Mouse (Mus musculus) T-helper 1 cell (primary cell): ENCODE data around the gene Ugt1a8.
"Not testable (repeated sequence)": the region's sequence is repeated elsewhere in the genome, so short reads cannot be mapped to it uniquely, and the experiment has no call there.

ENCODE experiments used
- in situ Hi-C: fragments of 300-600 bp; cut with MboI, MseI; formaldehyde crosslinking; loops from one replicate; pipeline ENCODE4 v1.15.1; 2025; ENCODE audit warnings: high pct_unique_total_duplicates

The Ugt1a8 gene

GRCm38 (mm10) chr1:88218591-88218990 lies 131.0 kb downstream of the Ugt1a8 start:
- in situ Hi-C loops, result no loop called here

DNA sequence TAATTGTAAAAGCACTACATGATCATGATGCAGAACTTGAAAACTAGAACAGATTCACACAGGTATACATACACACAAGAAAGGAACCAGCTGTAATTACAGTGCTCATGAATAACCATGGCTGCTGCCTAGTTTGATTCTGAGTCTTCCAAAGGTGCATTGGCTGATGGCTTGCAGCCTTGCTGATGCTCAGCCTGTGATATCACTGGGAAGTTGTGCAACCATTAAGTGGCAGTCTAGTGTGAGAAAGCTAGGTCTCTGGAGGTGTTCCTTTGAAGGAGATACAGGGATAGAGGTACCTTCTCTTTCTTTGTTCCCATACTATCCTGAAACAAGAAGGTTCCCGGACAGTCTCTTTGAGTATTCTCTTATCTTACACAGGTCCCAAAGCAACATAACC lies 131.4 kb downstream of the Ugt1a8 start:
- in situ Hi-C loops, result no loop called here

DNA sequence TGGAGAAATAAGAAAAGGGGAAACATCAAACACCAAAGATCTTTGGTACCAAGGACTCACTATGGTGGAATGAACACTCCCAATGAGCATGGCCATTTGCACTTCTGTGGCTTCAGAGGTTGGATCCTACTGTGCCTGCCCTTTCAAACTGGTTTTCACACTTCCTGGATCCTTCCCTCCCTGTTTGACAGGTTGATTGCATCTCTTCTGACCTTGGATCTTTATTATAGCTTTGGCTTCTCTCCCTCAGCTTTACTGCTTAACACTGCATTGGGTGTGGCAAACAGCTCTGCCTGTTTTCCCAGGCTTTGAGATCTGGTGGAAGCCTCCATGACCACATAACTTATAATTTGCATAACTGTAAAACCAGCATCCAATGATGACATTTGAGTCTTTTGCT lies 132.7 kb downstream of the Ugt1a8 start:
- in situ Hi-C loops, result no loop called here

GRCm38 (mm10) chr1:88222216-88222615 lies 134.6 kb downstream of the Ugt1a8 start:
- in situ Hi-C loops, result no loop called here

DNA sequence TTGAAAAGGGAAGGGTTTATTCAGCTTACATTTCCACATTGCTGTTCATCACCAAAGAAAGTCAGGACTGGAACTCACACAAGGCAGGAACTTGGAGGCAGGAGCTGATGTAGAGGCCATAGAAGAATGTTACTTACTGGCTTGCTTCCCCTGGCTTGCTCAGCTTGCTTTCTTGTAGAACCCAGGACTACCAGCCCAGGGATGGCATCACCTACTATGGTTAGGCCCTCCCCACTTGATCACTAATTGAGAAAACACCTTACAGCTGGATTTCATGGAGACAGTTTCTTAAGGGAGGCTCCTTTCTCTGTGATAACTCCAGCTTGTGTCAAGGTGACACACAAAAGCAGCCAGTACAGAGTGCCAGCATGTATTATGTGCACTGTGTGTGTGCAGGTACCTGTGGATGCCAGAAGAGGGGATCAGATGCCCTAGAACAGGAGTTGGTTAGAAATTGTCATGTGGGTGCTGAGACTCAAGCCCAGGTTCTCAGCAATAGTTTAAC lies 135.4 kb downstream of the Ugt1a8 start:
- in situ Hi-C loops, result not testable (repeated sequence)

DNA sequence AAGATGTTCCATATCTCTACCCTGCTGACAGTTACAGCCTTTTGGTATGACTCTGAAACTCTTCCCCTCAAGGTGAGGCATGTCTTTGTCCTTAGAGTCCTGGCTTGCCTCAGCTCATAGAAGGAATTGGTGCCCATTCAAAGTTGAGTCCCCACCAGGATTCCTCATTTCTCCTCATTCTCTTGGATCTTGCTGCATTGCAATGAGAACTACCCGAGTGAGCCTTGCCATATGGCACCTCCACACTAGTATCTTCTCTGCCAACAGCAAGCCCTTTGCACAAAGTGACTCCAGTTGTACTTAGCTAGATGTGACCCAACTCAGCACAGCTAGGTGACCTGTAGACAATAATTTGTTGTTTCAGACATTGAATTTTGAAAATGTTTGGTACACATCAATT lies 136.0 kb downstream of the Ugt1a8 start:
- in situ Hi-C loops, result no loop called here

GRCm38 (mm10) chr1:88224029-88224776 lies 136.6 kb downstream of the Ugt1a8 start:
- in situ Hi-C loops, result no loop called here

GRCm38 (mm10) chr1:88225301-88225700 lies 137.7 kb downstream of the Ugt1a8 start:
- in situ Hi-C loops, result not testable (repeated sequence)

GRCm38 (mm10) chr1:88225741-88226140 lies 138.1 kb downstream of the Ugt1a8 start:
- in situ Hi-C loops, result no loop called here

DNA sequence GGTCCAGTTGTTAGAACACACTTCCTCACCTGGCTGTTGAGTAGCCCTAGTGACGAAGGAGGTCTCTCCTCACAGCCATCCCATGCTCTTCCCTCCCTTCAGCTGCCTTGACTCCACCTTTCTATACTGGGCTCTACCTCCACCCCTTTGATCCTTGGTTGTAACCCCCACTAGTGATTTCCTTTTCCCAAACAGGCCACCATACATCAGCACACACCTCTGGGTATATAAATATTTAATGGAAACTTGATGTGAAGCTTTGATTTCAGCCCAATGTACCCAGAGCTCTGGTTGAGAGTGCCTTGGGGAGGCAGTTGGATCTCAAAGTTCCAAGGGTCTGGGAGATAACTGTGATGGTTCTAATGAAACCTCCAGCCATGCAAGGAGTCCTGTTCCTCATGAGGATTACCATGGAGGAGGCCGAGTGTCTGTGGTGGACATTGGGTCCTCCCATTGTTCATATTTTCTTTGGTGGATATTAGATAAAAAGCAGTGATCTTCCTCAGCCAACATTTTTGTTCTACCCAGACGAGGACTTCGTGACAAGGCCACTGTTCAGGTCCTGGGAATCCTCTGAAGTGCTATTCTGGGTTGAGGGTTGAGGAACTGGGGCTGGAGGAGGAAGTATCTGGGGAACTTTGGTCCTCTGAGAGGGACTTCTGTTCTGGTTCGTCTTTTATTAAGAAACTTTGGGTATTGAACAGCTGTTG lies 139.2 kb downstream of the Ugt1a8 start, which contains the start of gene Mroh2a:
Gene Mroh2a, plus strand, starts transcription at position 317 of the 710 bp plus-strand sequence.
- in situ Hi-C loops, result no loop called here

DNA sequence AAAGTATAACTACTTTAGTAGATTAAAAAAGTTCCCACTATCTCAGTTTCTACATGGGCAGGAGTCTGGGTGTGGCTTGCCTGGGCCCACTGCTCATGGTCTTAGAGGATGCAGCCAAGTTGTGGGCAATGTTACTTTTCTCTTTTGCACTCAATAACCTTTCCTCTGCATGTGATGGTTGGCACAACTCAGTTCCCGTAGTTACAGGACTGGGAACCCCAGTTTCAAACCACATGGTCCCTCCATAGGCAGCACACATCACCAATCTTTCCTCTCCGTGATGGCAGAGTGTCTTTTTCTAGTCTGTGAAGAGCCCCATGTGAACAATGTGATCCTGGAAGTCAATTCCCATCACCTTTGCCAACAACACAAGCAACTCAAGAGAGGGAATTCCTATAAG lies 139.9 kb downstream of the Ugt1a8 start:
- in situ Hi-C loops, result no loop called here

DNA sequence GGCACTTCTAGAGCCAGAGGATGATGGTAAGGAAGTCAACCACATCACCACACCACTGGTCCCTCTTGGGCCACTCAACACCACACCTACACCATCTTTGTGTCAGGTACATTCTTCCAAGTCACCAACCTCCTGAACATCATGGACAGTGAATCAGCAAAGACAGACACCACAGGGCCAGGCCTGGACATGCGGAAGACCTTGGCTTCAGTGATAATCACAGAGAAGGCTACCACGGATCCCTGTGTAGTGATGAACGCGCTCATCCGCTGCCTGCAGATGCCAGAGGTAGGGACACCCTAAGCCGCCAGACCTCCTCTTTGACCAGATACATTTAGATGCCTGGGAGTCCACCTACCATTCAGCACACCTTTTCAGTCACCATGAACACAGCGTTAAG lies 140.5 kb downstream of the Ugt1a8 start:
- in situ Hi-C loops, result no loop called here

- in situ Hi-C loops, result no loop called here
Measured at GRCm38 (mm10) chr1:88229566-88229965, 142.0 kb downstream of the Ugt1a8 start.

DNA sequence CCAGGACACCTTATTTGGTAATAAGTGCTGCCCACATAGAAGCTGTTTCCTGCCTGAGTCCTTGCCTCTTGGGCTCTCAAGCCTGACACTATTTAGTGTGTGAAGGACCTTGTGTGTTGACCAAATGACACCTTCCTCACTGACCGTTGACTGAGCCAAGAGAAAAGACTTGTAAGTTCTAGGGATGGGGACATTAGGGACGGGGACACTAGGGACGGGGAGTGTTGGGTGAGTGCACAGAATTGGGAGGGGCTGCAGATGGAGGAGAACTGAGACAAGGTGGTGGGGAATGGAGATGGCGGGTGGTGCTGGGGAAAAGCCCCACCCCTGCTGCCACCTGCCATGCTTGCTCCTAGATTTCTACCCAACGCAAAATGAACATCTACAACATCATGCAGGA lies 142.4 kb downstream of the Ugt1a8 start:
- in situ Hi-C loops, result no loop called here

GRCm38 (mm10) chr1:88230421-88230820 lies 142.8 kb downstream of the Ugt1a8 start:
- in situ Hi-C loops, result no loop called here

DNA sequence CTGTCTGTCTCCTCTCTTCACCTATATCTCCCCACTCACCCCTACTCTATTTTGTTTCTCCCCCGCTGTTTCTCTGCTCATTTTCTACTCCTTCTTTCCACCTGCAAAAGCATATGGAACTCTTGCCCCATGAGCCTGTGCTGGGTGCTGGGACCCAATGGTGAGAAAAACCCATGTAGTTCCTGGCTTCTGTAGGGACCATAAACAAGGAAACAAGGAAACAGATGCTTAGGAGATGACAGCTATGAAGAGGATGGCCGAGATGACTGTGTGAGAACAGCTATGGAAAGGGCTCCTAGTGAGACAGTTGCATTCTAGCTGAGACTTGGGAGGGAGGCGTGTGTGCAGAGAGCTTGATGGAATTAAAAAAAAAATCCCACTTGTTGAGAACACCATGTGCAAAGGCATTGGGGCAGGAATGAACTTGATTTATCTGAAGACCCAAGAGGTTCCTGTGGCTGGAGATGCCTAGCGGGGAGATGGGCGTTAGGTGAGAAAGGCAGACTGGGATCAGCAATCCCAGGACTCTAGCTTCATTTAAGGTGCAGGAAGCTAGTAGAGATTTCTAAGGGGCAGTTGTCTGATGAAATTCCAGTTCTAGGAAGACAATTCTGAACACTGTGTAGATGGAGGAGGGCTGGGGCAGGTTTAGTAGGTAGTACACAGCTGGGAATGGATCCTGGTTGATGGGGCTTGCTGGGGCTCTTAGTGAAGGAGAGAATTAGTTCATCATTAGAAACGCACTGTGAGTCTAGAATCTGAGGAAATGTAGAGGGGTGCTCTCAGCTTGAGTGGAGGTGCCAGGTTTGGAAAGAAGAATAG lies 143.6 kb downstream of the Ugt1a8 start:
- in situ Hi-C loops, result no loop called here

- in situ Hi-C loops, result no loop called here
Measured at GRCm38 (mm10) chr1:88231803-88232499, 144.3 kb downstream of the Ugt1a8 start.

- in situ Hi-C loops, result no loop called here
Measured at GRCm38 (mm10) chr1:88232664-88233380, 145.2 kb downstream of the Ugt1a8 start.

DNA sequence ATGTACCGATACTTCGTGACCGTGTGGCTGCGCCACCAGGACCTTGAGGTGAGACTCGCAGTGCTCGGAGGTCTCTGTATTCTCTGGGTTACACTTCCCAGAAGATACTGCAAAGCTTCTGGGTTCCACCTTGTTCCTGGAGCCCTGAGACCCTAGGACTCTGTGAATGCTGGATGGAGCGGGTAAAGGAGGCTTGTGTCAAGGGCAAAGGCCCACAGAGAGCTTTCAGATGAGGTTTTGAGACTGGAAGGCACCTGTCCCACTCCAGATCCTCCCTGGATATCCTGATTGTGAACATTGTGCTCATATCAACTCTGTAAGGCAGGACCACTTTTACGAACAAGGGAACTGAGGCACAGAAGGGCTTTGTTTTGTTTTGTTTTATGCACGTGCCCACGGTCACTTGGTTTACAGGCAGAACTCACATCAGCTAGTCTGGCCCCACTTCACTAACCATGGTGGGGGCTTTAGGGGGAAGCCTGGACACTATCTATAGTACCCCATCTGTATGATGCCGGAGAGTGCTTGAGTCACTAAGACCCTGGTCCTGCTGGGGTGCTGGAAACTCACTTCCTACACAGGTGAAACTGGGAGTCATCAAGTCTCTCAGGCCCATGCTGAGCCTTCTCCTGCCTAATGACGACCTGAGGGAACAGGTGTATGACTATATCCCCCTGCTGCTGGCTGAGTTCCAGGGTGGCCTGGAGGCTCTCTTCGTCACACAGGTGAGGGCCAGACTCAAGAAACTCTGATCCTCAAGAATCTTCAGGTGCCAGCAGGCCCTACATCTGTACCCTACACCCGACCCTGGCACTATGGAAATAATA lies 146.0 kb downstream of the Ugt1a8 start:
- in situ Hi-C loops, result no loop called here

- in situ Hi-C loops, result no loop called here
Measured at GRCm38 (mm10) chr1:88234248-88234610, 146.6 kb downstream of the Ugt1a8 start.
